In genomic region chr9:16661527-16661926, GRCm38 (mm10) we compare ENCODE assay signal across 18 mouse cellular contexts.
"Had no signal": no experiment of that assay in that cellular context is flagged by ENCODE, and none has a peak within 500 bp of the region (broad histone marks: within the 10 kb centered on the region; RNA-seq: fewer than 3 reads in every experiment).

No protein-coding gene starts in this region.

- H3K4me1 ChIP-seq: lung, embryonic 15.5 days; midbrain, embryonic 10.5 days; midbrain, embryonic 12.5 days; midbrain, embryonic 15.5 days; neural tube, embryonic 13.5 days; neural tube, embryonic 15.5 days had no signal

- H3K4me3 ChIP-seq: lung, embryonic 15.5 days; midbrain, embryonic 10.5 days; midbrain, embryonic 12.5 days; midbrain, embryonic 15.5 days; myocyte; neural tube, embryonic 13.5 days; neural tube, embryonic 15.5 days had no signal

- H3K36me3 ChIP-seq: lung, embryonic 15.5 days; midbrain, embryonic 10.5 days; midbrain, embryonic 12.5 days; midbrain, embryonic 15.5 days; neural tube, embryonic 13.5 days; neural tube, embryonic 15.5 days had no signal

- H3K27me3 ChIP-seq: lung, embryonic 15.5 days; midbrain, embryonic 12.5 days; midbrain, embryonic 15.5 days; neural tube, embryonic 13.5 days; neural tube, embryonic 15.5 days had no signal

- DNase-seq: lung, adult 18-20 months; lung, postnatal 14 days; lung, postnatal 4 days; right cerebral cortex, adult 18-20 months; right cerebral cortex, postnatal 25 days; right cerebral cortex, postnatal 4 days; spleen, adult 18-20 months; thymus, adult 18-20 months; thymus, postnatal 14 days; thymus, postnatal 36 days had no signal

- H3K9me3 ChIP-seq: lung, embryonic 15.5 days; midbrain, embryonic 10.5 days; midbrain, embryonic 12.5 days; midbrain, embryonic 15.5 days; neural tube, embryonic 13.5 days; neural tube, embryonic 15.5 days had no signal

- ATAC-seq: lung, postnatal 0 days; midbrain, embryonic 15.5 days had no signal

- H3K4me2 ChIP-seq: lung, embryonic 15.5 days; midbrain, embryonic 12.5 days; midbrain, embryonic 15.5 days; neural tube, embryonic 13.5 days; neural tube, embryonic 15.5 days had no signal

- H3K27ac ChIP-seq: lung, embryonic 15.5 days; midbrain, embryonic 10.5 days; midbrain, embryonic 12.5 days; midbrain, embryonic 15.5 days; neural tube, embryonic 13.5 days; neural tube, embryonic 15.5 days had no signal

- H3K9ac ChIP-seq: lung, embryonic 15.5 days; midbrain, embryonic 12.5 days; midbrain, embryonic 15.5 days; neural tube, embryonic 13.5 days; neural tube, embryonic 15.5 days had no signal
